Mouse (Mus musculus): ENCODE results near the gene Cnnm2.

Cnnm2 gene

GRCm38 (mm10) chr19:46929044-46929587, 167.7 kb downstream of the Cnnm2 start:
- peak; percentile 96 for DNase-seq (ENCODE audit: low read depth)
